Mouse (Mus musculus): ENCODE data around the gene Zfp692. TPM values are rescaled to one million over a fixed set of nuclear protein-coding genes. Genes with fewer than 3 reads are reported as not detected.

Gene Zfp692
- total and polyA plus RNA-seq, 3 experiments = 25.7 to 38.0 TPM; not detected in 1

- no peak for TF ChIP-seq BHLHE40 (IDR thresholded peaks at IDR 0.05; ENCODE audit: borderline replicate concordance, low read depth, low read length)
- no peak; the same call in none of the 2 replicates for TF ChIP-seq HCFC1 (IDR thresholded peaks at IDR 0.05; ENCODE audit: low read depth, low read length)
- TF ChIP-seq CTCF (IDR thresholded peaks at IDR 0.05 in 2 of 3, conservative IDR thresholded peaks at IDR 0.05 in 1 of 3; ENCODE audit: control insufficient read depth in 1 of 3, insufficient read depth in 1 of 3, low read depth in 2 of 3, low read length in 3 of 3, poor library complexity in 1 of 3, severe bottlenecking in 1 of 3) = peak; percentile 41 to 78 (median 76); a peak in 5 of 6 replicates
- TF ChIP-seq NELFE (IDR thresholded peaks at IDR 0.05; ENCODE audit: low read depth, low read length) = no peak
- TF ChIP-seq MYC (IDR thresholded peaks at IDR 0.05; ENCODE audit: low read depth, low read length) = no peak
- peak; percentile 16 for TF ChIP-seq GATA1 (IDR thresholded peaks at IDR 0.05; ENCODE audit: low read depth, low read length)
- TF ChIP-seq ELF1 (IDR thresholded peaks at IDR 0.05; ENCODE audit: low read depth, low read length) = peak; percentile 81
Observed at GRCm38 (mm10) chr11:58301837-58302754, 4.8 kb upstream of the Zfp692 start (continued).

GRCm38 (mm10) chr11:58302774-58303445 is 4.0 kb upstream of the Zfp692 start:
- no peak for TF ChIP-seq POLR2A (IDR thresholded peaks at IDR 0.05; ENCODE audit: control insufficient read depth in 1 of 2, insufficient read depth in 1 of 2, low read depth in 1 of 2, low read length in 2 of 2, poor library complexity in 1 of 2)
- no peak for TF ChIP-seq POLR2AphosphoS2 (IDR thresholded peaks at IDR 0.05; ENCODE audit: low read length)
- TF ChIP-seq ZNF384 (IDR thresholded peaks at IDR 0.05; ENCODE audit: low read depth, low read length) = peak; percentile 70
- 0 out of 2 replicates have a peak, but pooled peaks have one; percentile 30 for TF ChIP-seq SIN3A (IDR thresholded peaks at IDR 0.05; ENCODE audit: low read length)
- no peak for TF ChIP-seq ZMIZ1 (IDR thresholded peaks at IDR 0.05; ENCODE audit: low read depth, low read length)
- TF ChIP-seq MAX (IDR thresholded peaks at IDR 0.05; ENCODE audit: low read length) = peak; percentile 83
- TF ChIP-seq MXI1 (IDR thresholded peaks at IDR 0.05; ENCODE audit: low read depth, low read length) = peak; percentile 25; the same call in 1 of the 2 replicates
- 0 out of 2 replicates have a peak, but pooled peaks have one; percentile 45 for TF ChIP-seq CHD1 (IDR thresholded peaks at IDR 0.05; ENCODE audit: low read depth, low read length)
- TF ChIP-seq POLR2AphosphoS5 (IDR thresholded peaks at IDR 0.05; ENCODE audit: borderline replicate concordance, low read depth, low read length) = no peak
- TF ChIP-seq TCF12 (IDR thresholded peaks at IDR 0.05; ENCODE audit: low read depth, low read length) = no peak; the same call in 1 of the 2 replicates
- no peak for TF ChIP-seq TBP (IDR thresholded peaks at IDR 0.05; ENCODE audit: low read depth, low read length)
- no peak for TF ChIP-seq MEF2A (IDR thresholded peaks at IDR 0.05; ENCODE audit: extremely low read depth, insufficient replicate concordance, low read depth, low read length, poor library complexity, severe bottlenecking)
- no peak for TF ChIP-seq GABPA (IDR thresholded peaks at IDR 0.05; ENCODE audit: low read depth, low read length)
- Histone ChIP-seq H3K4me1 (ENCODE audit: control insufficient read depth in 1 of 2, insufficient read depth in 2 of 2, low read length in 2 of 2) (peaks cover 0 to 12% of the 10 kb centered on the region in 2 experiments; a peak in 3 of 4 replicates), H3K4me3 (ENCODE audit: control insufficient read depth in 1 of 2, insufficient read depth in 1 of 2, low read depth in 2 of 2, low read length in 2 of 2) (peak overlapping the region; percentile 54 to 73), H3K9ac (ENCODE audit: control insufficient read depth, low read depth, low read length, poor library complexity, severe bottlenecking) (peak overlapping the region; percentile 57), H3K27me3 (ENCODE audit: control insufficient read depth in 1 of 2, insufficient read depth in 2 of 2, low read length in 2 of 2) (no peaks in the 10 kb centered on the region), H3K9me3 (replicated peaks; ENCODE audit: insufficient read depth, low read length) (no peaks in the 10 kb centered on the region), H3K79me2 (ENCODE audit: control insufficient read depth, insufficient read depth, low read length, poor library complexity) (peaks cover 7% of the 10 kb centered on the region; the same call in 1 of the 2 replicates), H3K27ac (ENCODE audit: control insufficient read depth, low read depth, low read length) (peak overlapping the region; percentile 59), H3K36me3 (ENCODE audit: control insufficient read depth in 1 of 2, insufficient read depth in 2 of 2, low read length in 2 of 2) (peaks cover 0 to 12% of the 10 kb centered on the region in 2 experiments; a peak in 2 of 4 replicates)
- no peak for DNase-seq (ENCODE audit: low read depth, low spot score)

All from MEL (cell line).